Mouse (Mus musculus) olfactory bulb, adult 2 months (tissue): ENCODE results near the gene Peg10. TPM values are rescaled to one million over a fixed set of nuclear protein-coding genes. Genes with fewer than 3 reads are reported as not detected.

ENCODE experiments used
- H3K27ac ChIP-seq: fragments of 200-500 bp; 2 replicates; pipeline ENCODE4 v1.5.1; 2012; ENCODE audit warnings: low read depth, low read length; ENCODE audit not compliant: insufficient read depth
- H3K4me1 ChIP-seq: fragments of 200-500 bp; 2 replicates; pipeline ENCODE4 v1.6.1; 2012; ENCODE audit warnings: low read length; ENCODE audit not compliant: control insufficient read depth, insufficient read depth
- H3K4me3 ChIP-seq: fragments of 200-500 bp; 2 replicates; pipeline ENCODE4 v1.5.1; 2012; ENCODE audit warnings: mild to moderate bottlenecking, low read depth, low read length, moderate library complexity; ENCODE audit not compliant: insufficient read depth
- CTCF ChIP-seq: fragments of 200-500 bp; IDR thresholded peaks from 2 replicates; pipeline ENCODE4 v1.5.1; 2012; ENCODE audit warnings: low read depth, mild to moderate bottlenecking, low read length, moderate library complexity; ENCODE audit not compliant: insufficient read depth
- POLR2A ChIP-seq: fragments of 200-500 bp; IDR thresholded peaks from 2 replicates; pipeline ENCODE4 v1.6.1; 2012; ENCODE audit warnings: mild to moderate bottlenecking, low read depth, low read length, moderate library complexity; ENCODE audit not compliant: insufficient read depth
- WGBS: fragments of 180-500 bp; shearing (Covaris S2); methylation state at CpG from one replicate; pipeline ENCODE4 v1.1.7; 2018; 5-methylcytosine and 5-hydroxymethylcytosine counted together
- polyA plus RNA-seq: library from polyadenylated mRNA; stranded (reverse); fragments of >200 nt; gene quantifications from 2 replicates; pipeline ENCODE4 v1.2.4, GENCODE M21; 2012; ENCODE audit warnings: low replicate concordance; ENCODE audit not compliant: missing spikeins, insufficient read depth, insufficient read length

The Peg10 gene
- polyA plus RNA-seq, 1 experiment: not detected

GRCm38 (mm10) chr6:4723998-4724757 lies 22.9 kb upstream of the Peg10 start:
- Histone ChIP-seq H3K4me3 (no peak overlapping the region), H3K27ac (no peak overlapping the region), H3K4me1 (no peaks in the 10 kb centered on the region)
- no peak for TF ChIP-seq POLR2A
- TF ChIP-seq CTCF: no peak
- WGBS: 84% methylated on average over 15 of the region's 15 CpGs

DNA sequence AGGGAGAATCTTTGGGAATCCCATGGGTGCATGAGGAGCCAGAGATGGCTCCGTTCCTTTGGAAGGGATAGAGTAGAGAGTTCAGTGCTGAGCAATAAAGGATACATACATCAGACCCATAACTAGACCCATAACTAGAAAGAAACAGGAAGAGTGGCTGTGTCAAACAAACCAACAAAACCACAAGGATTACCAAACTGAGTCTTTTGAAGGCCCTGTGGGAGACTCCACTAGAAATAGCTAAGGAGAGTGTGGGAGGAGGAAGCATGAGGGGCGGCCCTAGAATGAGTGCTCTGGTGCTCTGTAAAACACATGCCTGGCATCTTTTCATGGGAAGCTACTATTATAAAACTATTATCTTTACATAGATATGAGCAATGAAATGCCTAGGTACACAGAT lies 18.8 kb upstream of the Peg10 start:
- 87% methylated on average over 2 of the region's 2 CpGs for WGBS
- no peaks in the 10 kb centered on the region for H3K4me1 ChIP-seq
- TF ChIP-seq CTCF: no peak
- no peak for TF ChIP-seq POLR2A
- H3K4me3 ChIP-seq: no peak overlapping the region
- H3K27ac ChIP-seq: no peak overlapping the region

DNA sequence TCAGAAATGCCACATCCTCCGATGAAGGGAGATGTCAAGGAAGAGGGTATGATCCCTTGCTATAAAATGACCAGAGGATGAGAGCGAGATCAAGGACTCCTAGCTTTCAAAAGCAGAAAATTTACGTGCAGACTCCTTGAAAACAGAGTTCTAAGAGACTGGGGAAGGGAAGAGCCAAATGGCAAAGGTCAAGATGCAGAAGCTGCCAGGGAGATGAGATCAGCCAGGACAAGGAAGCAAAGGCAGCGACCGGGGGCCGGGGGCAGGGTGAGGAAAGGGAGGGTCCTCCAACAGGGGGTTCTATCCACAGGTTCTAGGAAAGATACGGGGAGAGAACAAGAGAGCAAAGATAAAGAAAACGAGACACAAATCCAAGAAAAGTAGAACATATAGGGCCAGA lies 15.4 kb upstream of the Peg10 start:
- H3K4me3 ChIP-seq: no peak overlapping the region
- H3K27ac ChIP-seq: no peak overlapping the region
- whole genome bisulfite sequencing: 91% methylated on average over 8 of the region's 8 CpGs
- no peak for TF ChIP-seq CTCF
- TF ChIP-seq POLR2A: no peak
- no peaks in the 10 kb centered on the region for H3K4me1 ChIP-seq

GRCm38 (mm10) chr6:4733208-4733607 lies 13.9 kb upstream of the Peg10 start:
- Histone ChIP-seq H3K4me1 (no peaks in the 10 kb centered on the region), H3K4me3 (no peak overlapping the region), H3K27ac (no peak overlapping the region)
- TF ChIP-seq CTCF: no peak
- no peak for TF ChIP-seq POLR2A
- WGBS: 90% methylated on average over 8 of the region's 8 CpGs

- Histone ChIP-seq H3K4me3 (no peak overlapping the region), H3K27ac (no peak overlapping the region), H3K4me1 (no peaks in the 10 kb centered on the region)
- TF ChIP-seq POLR2A (no peak), CTCF (no peak)
- 86% methylated on average over 9 of the region's 9 CpGs for WGBS
These were observed 10.7 kb upstream of the Peg10 start for GRCm38 (mm10) chr6:4736372-4736771.

- Histone ChIP-seq H3K27ac (no peak overlapping the region), H3K4me3 (no peak overlapping the region), H3K4me1 (no peaks in the 10 kb centered on the region)
- WGBS: 55% methylated on average over 11 of the region's 11 CpGs
- no peak for TF ChIP-seq CTCF
- no peak for TF ChIP-seq POLR2A
These were observed 9.0 kb upstream of the Peg10 start for GRCm38 (mm10) chr6:4738034-4738629.

DNA sequence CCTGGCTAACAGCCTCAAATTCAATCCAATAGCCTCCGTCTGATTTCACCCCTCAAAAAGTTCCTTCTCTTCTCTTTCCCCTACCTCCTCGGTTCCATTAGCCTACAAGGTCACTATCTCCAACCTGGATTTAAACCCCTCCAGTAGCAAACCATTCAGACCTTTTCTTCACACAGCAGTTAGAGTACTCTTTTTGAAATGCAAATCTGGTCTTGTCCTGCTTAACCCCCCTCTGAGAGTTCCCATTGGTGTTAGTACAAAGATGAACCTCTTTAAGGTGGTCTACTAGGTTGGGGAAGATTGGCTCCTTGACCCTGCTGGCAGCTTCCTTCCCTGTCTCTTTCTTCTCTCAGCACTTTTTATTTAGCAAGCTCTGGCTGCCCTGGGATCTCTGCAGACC lies 8.4 kb upstream of the Peg10 start:
- Histone ChIP-seq H3K4me3 (no peak overlapping the region), H3K4me1 (no peaks in the 10 kb centered on the region), H3K27ac (no peak overlapping the region)
- TF ChIP-seq CTCF: no peak
- TF ChIP-seq POLR2A: no peak
- 62% methylated on average over 2 of the region's 2 CpGs for WGBS

DNA sequence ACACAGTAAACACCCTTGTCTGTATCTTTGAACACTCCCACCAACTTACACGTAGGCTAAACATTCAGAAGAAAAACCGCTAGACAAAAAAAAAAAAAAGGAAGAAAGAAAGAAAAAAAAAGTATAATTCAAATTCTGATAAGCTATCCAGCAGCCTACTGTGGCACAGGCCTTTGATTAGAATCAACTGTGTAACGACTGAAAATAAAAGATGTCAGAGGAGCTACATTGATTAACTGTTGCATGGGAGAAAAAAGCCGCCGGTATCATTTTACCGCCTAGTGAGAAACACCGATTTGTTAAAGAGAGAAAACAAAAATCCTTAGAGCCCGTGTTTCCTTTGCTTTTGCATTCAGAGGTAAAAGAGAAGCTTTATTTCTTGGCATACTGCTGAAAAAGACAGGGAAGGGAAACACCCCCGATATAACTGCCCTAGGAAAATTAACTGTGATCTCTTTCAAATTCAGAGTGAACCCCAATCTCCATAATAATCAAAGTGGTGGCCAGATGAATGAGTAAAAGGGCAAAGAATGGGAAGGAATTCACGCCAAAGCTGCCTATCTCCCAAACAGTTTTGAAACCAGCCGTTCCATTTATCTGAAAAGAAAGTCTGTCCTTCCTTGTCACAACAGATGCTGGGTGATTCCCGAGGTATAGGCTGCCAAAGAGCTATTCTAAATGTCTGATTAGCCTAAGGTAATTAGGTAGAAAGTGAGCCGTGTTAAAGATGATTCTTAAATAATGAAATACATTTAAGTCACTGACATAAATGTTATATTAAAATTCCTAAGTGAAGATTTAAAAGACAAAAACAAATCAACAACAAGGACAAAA lies 7.4 kb upstream of the Peg10 start:
- Histone ChIP-seq H3K4me1 (no peaks in the 10 kb centered on the region), H3K27ac (no peak overlapping the region), H3K4me3 (no peak overlapping the region)
- TF ChIP-seq POLR2A (no peak), CTCF (no peak)
- WGBS: 52% methylated on average over 13 of the region's 13 CpGs

GRCm38 (mm10) chr6:4740511-4740910 lies 6.6 kb upstream of the Peg10 start:
- H3K4me3 ChIP-seq: no peak overlapping the region
- H3K27ac ChIP-seq: no peak overlapping the region
- 29% methylated on average over 6 of the region's 6 CpGs for WGBS
- no peak for TF ChIP-seq POLR2A
- no peak for TF ChIP-seq CTCF
- no peaks in the 10 kb centered on the region for H3K4me1 ChIP-seq
